Mouse (Mus musculus) ES-Bruce4 (cell line): ENCODE data around the gene Rpl5.

Source experiments
- CTCF ChIP-seq: IDR thresholded peaks from one replicate; pipeline ENCODE4 v1.8.1; 2011; ENCODE audit warnings: low read depth, low read length
- POLR2A ChIP-seq: IDR thresholded peaks from one replicate; pipeline ENCODE4 v1.8.1; 2011; ENCODE audit warnings: low read length; ENCODE audit not compliant: insufficient read depth

GRCm38 (mm10) chr5:107874561-107875260 is 25.6 kb upstream of the Rpl5 start, which contains the start of gene Evi5:
- TF ChIP-seq CTCF (no peak), POLR2A (no peak)
